Mouse (Mus musculus) 3T3-L1 (cell line): ENCODE results near the gene Sapcd1.

ENCODE experiments used
- DNase-seq: peaks from one replicate; pipeline ENCODE4 v3.0.0-alpha.2; 2015; ENCODE audit warnings: low read depth, low spot score

Sapcd1 gene

GRCm38 (mm10) chr17:35029691-35030532 lies 2.1 kb upstream of the Sapcd1 start:
- DNase-seq: no peak

GRCm38 (mm10) chr17:35028315-35028714 lies 499 bp upstream of the Sapcd1 start:
- no peak for DNase-seq

GRCm38 (mm10) chr17:35026206-35026605 lies 1.6 kb downstream of the Sapcd1 start:
- no peak for DNase-seq

GRCm38 (mm10) chr17:35024691-35025488 lies 2.9 kb downstream of the Sapcd1 start:
- no peak for DNase-seq

GRCm38 (mm10) chr17:35024261-35024660 lies 3.6 kb downstream of the Sapcd1 start:
- DNase-seq: no peak

GRCm38 (mm10) chr17:35023756-35024155 lies 4.1 kb downstream of the Sapcd1 start:
- no peak for DNase-seq

- DNase-seq: no peak
These were observed 4.6 kb downstream of the Sapcd1 start for GRCm38 (mm10) chr17:35023221-35023620.

- no peak for DNase-seq
These were observed 5.2 kb downstream of the Sapcd1 start for GRCm38 (mm10) chr17:35022541-35023060.

- no peak for DNase-seq
These were observed 5.9 kb downstream of the Sapcd1 start for GRCm38 (mm10) chr17:35021842-35022477.

GRCm38 (mm10) chr17:35021163-35021808 lies 6.5 kb downstream of the Sapcd1 start:
- DNase-seq: peak; percentile 92

GRCm38 (mm10) chr17:35020551-35020950 lies 7.3 kb downstream of the Sapcd1 start:
- DNase-seq: no peak

- no peak for DNase-seq
These were observed 7.9 kb downstream of the Sapcd1 start for GRCm38 (mm10) chr17:35019894-35020293.

GRCm38 (mm10) chr17:35018171-35018570 lies 9.6 kb downstream of the Sapcd1 start:
- DNase-seq: no peak

- no peak for DNase-seq
These were observed 10.1 kb downstream of the Sapcd1 start for GRCm38 (mm10) chr17:35017706-35018030.

- no peak for DNase-seq
These were observed 10.8 kb downstream of the Sapcd1 start for GRCm38 (mm10) chr17:35016791-35017705.

GRCm38 (mm10) chr17:35016376-35016775 lies 11.4 kb downstream of the Sapcd1 start, which contains the start of gene Vwa7:
Gene Vwa7 (plus strand): TSS chr17:35016579.
- peak; percentile 63 for DNase-seq

GRCm38 (mm10) chr17:35015296-35015695 lies 12.5 kb downstream of the Sapcd1 start:
- DNase-seq: no peak

GRCm38 (mm10) chr17:35013221-35013620 lies 14.6 kb downstream of the Sapcd1 start:
- no peak for DNase-seq

GRCm38 (mm10) chr17:35012430-35012829 lies 15.4 kb downstream of the Sapcd1 start:
- no peak for DNase-seq

- DNase-seq: no peak
These were observed 16.4 kb downstream of the Sapcd1 start for GRCm38 (mm10) chr17:35011440-35011839.
